Mouse (Mus musculus) bone marrow macrophage, adult 2 months (primary cell): Measurements from ENCODE around the gene Asic3.

Experiments used
- CTCF ChIP-seq: IDR thresholded peaks from 2 replicates; pipeline ENCODE4 v1.5.1; 2012; ENCODE audit warnings: low read depth, mild to moderate bottlenecking, low read length, moderate library complexity
- POLR2A ChIP-seq: IDR thresholded peaks from 2 replicates; pipeline ENCODE4 v1.6.1; 2012; ENCODE audit warnings: mild to moderate bottlenecking, low read depth, low read length, borderline replicate concordance

- no peak for TF ChIP-seq CTCF
- no peak for TF ChIP-seq POLR2A
Measured at GRCm38 (mm10) chr5:24385374-24385773, 27.8 kb upstream of the Asic3 start.
